Mouse (Mus musculus) C2C12 (cell line): ENCODE data around the gene Fabp3.

ENCODE experiments used
- CEBPB ChIP-seq: IDR thresholded peaks from one replicate; pipeline ENCODE4 v1.6.1; 2011; ENCODE audit warnings: low read depth, mild to moderate bottlenecking, control low read depth, moderate library complexity
- CTCF ChIP-seq: IDR thresholded peaks from one replicate; pipeline ENCODE4 v1.5.1; 2011; ENCODE audit not compliant: control insufficient read depth, insufficient read depth, insufficient read length
- FOSL1 ChIP-seq: IDR thresholded peaks from one replicate; pipeline ENCODE4 v1.8.0; 2011; ENCODE audit warnings: mild to moderate bottlenecking, low read length; ENCODE audit not compliant: poor library complexity, insufficient read depth, severe bottlenecking
- MAX ChIP-seq: IDR thresholded peaks from one replicate; pipeline ENCODE4 v1.6.1; 2011; ENCODE audit warnings: mild to moderate bottlenecking, control low read depth
- MYOD1 ChIP-seq: IDR thresholded peaks from one replicate; pipeline ENCODE4 v1.6.1; 2011; ENCODE audit warnings: low read depth; ENCODE audit not compliant: control insufficient read depth, insufficient read length

- TF ChIP-seq MYOD1 (no peak), FOSL1 (no peak), CTCF (no peak), MAX (no peak), CEBPB (no peak)
These were observed 859 bp downstream of the Fabp3 start for GRCm38 (mm10) chr4:130309254-130309653.
